In the genomic region with DNA sequence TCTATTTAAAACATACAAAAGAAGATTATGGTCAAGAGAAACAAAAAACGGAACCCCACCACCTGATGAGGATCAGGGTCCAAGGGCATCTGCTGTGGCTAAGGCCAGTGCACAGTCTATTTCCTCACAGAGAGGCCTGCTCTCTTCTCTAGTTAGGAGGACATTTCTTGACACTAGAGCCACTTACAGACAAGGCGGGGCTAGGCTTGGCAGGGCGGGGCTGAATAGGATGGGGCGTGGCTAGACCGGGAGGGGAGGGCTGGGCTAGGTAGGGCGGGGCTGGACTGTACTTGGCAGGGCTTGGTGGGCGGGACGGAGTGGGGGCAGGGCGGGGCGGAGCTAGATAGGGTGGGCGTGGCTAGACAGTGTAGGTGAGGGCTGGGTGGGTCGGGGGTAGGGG, we compare ENCODE assay signal across 7 mouse cellular contexts.
DNase-seq lines count a peak whose midpoint lies in the region; ATAC-seq lines count a peak whose summit lies in the region.

No protein-coding gene starts in this region.

- no peaks in the 10 kb centered on the region for H3K27me3 ChIP-seq in limb, embryonic 11.5 days (ENCODE audit: control insufficient read depth, insufficient read depth, low read length)
- H3K27me3 ChIP-seq in limb, embryonic 10.5 days (ENCODE audit: low read depth, poor library complexity, severe bottlenecking) = no peaks in the 10 kb centered on the region

- no peak overlapping the region for H3K9ac ChIP-seq in limb, embryonic 11.5 days (ENCODE audit: low read length)

- H3K9me3 ChIP-seq in limb, embryonic 11.5 days (ENCODE audit: control insufficient read depth, low read length) = no peaks in the 10 kb centered on the region
- H3K9me3 ChIP-seq in limb, embryonic 10.5 days (replicated peaks) = no peaks in the 10 kb centered on the region

- H3K36me3 ChIP-seq in limb, embryonic 11.5 days (ENCODE audit: control insufficient read depth, insufficient read depth, low read length) = no peaks in the 10 kb centered on the region
- no peaks in the 10 kb centered on the region for H3K36me3 ChIP-seq in limb, embryonic 10.5 days

- no peaks in the 10 kb centered on the region for H3K4me1 ChIP-seq in limb, embryonic 11.5 days (ENCODE audit: control insufficient read depth, insufficient read depth, low read length)
- H3K4me1 ChIP-seq in limb, embryonic 10.5 days = peaks cover 3% of the 10 kb centered on the region; the same call in 1 of the 2 replicates

- ATAC-seq in limb, embryonic 11.5 days (ENCODE audit: insufficient number of reproducible peaks, low FRiP score, low TSS enrichment, low read depth) = 0 out of 2 replicates have a peak, but pooled peaks have one; percentile 51
- ATAC-seq in granulocyte monocyte progenitor cell, adult 5-6 weeks (replicated peaks; ENCODE audit: poor library complexity, severe bottlenecking) = peak; percentile 48

- H3K27ac ChIP-seq in limb, embryonic 11.5 days (replicated peaks; ENCODE audit: low read depth, low read length) = no peak overlapping the region
- no peak overlapping the region for H3K27ac ChIP-seq in limb, embryonic 10.5 days

- WGBS in limb, embryonic 11.5 days = 20% methylated on average over 12 of the region's 12 CpGs
- WGBS in limb, embryonic 10.5 days = 38% methylated on average over 12 of the region's 12 CpGs

- H3K4me3 ChIP-seq in limb, embryonic 11.5 days (ENCODE audit: low read depth, low read length) = no peak overlapping the region
- H3K4me3 ChIP-seq in limb, embryonic 10.5 days = no peak overlapping the region

- H3K4me2 ChIP-seq in limb, embryonic 11.5 days (ENCODE audit: low read depth, severe bottlenecking) = no peak overlapping the region

- no peak for DNase-seq in limb, embryonic 11.5 days (ENCODE audit: low spot score)
- DNase-seq in limb, embryonic 10.5 days (ENCODE audit: low spot score) = no peak
- DNase-seq in c-Kit-positive CD71-negative TER-119-negative erythroid progenitor cells, embryonic 14.5 days (ENCODE audit: low read depth) = peak; percentile 42
- peak; percentile 80 to 87 for DNase-seq in spleen, postnatal 4 days (ENCODE audit: low spot score in 2 of 2)
- DNase-seq in thymus, adult 18-20 months = no peak
- no peak for DNase-seq in right cerebral cortex, postnatal 10 days (ENCODE audit: low spot score in 2 of 2)

Comparison
In these comparisons a context has a peak if more than half of its experiments do, and no peak if none do; other contexts are left out.
1. DNase-seq: peak in c-Kit-positive CD71-negative TER-119-negative erythroid progenitor cells, embryonic 14.5 days (single experiment) and spleen, postnatal 4 days (2 of 2); none in limb, embryonic 11.5 days (single experiment), limb, embryonic 10.5 days (single experiment), thymus, adult 18-20 months (0 of 2) and right cerebral cortex, postnatal 10 days (0 of 2).